Mouse (Mus musculus): ENCODE data around the gene Klf2.
A peak's percentile ranks its signal among the peaks of the same experiment; 100 is the strongest.

Gene Klf2

DNA sequence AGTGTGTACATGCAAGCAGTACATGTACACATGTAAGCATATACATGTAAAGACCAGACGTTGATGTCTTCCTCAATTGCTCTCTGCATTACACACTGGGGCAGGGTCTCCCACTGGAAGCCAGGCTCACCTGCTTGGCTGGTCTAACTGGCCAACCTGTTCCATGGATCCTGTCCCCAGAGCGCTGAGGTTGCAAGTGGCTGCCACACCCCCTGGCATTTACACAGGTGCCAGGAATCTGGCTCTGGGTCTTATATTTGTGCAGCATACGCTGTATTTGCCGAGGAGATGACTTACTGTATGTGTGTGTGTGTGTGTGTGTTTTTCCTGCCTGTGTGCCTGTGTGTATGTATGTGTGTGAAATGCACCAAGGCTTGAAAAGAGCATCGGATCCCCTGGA, 11.9 kb upstream of the Klf2 start:
- no peak for DNase-seq

GRCm38 (mm10) chr8:72308276-72308675, 10.6 kb upstream of the Klf2 start:
- DNase-seq: peak; percentile 77

DNA sequence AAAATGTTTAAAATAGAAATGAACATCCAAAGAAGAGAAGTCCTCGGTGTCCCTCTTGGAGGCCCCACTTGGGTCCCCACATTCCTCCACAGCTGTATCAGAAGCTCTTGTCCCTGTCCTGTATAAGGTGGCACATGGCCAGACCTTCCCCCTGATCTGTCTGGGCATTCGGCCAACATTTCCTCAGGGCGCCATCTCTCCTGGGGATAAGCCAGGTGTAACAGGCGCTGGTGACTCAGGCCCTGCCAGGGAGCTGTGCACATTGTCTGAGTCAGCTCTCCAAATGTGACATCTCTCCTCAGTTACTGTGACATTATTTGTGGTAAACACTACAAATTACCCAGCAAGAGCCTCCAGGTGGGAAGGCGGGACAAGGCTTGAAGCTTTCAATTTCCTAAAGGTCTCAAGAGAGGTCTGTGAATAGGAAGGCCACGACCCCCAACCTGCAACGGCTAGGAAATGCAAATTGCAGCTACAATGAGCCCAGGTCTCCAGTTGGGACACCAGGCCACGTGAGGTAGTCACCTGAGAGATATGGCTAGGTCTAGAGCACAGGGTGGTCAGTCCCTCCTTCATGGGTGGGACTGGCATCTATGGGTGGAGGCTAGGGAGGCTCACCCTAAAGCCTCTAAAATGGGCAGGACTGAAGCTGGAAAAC, 7.9 kb upstream of the Klf2 start:
- peak; percentile 84 for DNase-seq

- no peak for DNase-seq
These were observed 5.8 kb upstream of the Klf2 start for GRCm38 (mm10) chr8:72312926-72313518.

- DNase-seq: no peak
These were observed 2.7 kb upstream of the Klf2 start for GRCm38 (mm10) chr8:72316053-72316695.

DNA sequence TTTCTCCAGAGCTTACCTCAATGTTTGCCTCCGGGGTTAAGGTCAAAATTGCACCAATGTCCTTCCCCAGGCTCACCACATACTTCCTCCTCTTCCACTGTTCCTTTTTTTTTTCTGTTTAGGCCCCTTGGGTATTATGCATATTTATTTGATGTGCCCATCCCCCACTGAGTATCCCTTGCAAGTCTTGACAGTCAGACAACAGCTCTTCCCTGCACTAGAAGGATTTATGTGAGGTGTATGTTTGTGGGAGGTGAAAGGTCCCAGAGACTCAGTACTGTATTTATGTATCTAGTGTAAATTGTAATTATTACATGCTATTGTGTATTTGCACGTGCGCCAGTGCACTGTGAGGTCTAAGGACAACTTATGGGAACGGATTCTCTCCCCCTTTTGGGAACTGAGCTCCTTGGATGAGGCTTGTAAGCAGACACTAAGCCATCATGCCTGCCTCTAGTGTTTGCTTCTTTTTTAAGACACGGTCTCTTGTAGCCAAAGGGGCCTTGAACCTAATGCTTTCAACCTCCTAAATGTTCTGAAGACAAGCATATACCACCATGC, 1.0 kb upstream of the Klf2 start:
- no peak for DNase-seq

GRCm38 (mm10) chr8:72319397-72319796, 564 bp downstream of the Klf2 start:
- DNase-seq: peak; percentile 64

GRCm38 (mm10) chr8:72319921-72320802, 1.3 kb downstream of the Klf2 start:
- DNase-seq: peak; percentile 46

DNA sequence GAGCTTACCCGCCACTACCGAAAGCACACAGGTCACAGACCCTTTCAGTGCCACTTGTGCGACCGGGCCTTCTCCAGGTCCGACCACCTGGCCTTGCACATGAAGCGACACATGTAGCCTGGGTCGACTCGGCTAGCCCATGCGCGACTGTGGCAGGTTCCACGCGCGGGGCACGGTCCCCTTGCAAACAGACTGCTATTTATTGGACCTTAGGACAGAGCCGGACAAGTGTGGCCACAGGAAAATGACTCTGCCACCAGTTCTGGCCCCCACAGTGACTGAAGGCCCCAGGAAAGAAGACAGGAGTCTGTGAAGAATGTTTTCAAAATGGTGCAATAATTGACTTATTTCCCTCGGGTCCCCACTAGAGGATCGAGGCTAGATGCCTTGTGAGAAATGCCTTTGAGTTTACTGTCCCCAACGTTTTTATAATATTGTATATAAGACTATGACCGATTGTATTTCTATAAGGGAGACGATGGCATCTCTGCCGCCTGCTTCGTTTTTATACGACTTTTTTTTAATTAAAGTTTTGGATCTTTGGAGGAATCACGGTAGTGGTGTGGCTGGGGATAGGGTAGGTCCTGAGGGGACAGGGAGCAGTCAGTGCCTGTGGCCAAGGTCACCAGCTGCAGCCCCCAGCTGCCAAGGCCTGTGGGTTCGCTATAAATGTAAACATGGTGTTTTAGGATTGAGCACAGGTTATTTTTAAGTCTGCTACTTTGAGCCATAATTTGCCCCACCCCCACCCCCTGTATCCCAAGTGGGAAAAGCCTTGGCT, 2.2 kb downstream of the Klf2 start:
- peak; percentile 20 for DNase-seq

- no peak for DNase-seq
These were observed 3.0 kb downstream of the Klf2 start for GRCm38 (mm10) chr8:72321635-72322441.

GRCm38 (mm10) chr8:72322471-72322889, 3.6 kb downstream of the Klf2 start:
- no peak for DNase-seq

DNA sequence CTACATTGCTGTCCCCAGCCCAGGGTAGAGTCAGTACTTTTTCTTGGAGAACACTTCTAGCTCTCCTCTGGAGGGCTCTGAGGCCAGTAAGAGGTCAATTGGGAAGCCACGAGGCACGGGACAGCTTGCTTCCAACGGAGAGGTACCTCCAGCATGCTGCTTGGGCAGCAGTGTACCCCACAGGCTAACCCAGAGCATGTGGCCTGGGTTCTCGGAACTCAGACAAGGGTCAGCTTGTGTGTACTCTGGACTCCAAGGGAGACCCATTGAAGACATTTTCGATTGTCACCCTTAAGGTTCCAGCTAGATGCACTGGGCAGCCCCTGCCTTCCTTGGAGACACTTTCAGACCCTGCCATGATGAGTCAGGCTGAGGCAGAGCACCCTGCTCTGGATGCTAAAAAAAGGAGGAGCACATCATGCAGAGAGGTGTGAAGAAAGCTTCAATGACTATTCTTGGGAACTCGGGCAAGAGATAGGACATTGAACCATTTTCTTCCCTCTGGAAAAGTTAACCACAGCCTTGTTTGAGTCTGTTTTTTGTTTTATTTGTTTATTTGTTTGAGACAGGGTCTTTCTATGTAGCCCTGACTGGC, 4.4 kb downstream of the Klf2 start:
- DNase-seq: no peak

DNA sequence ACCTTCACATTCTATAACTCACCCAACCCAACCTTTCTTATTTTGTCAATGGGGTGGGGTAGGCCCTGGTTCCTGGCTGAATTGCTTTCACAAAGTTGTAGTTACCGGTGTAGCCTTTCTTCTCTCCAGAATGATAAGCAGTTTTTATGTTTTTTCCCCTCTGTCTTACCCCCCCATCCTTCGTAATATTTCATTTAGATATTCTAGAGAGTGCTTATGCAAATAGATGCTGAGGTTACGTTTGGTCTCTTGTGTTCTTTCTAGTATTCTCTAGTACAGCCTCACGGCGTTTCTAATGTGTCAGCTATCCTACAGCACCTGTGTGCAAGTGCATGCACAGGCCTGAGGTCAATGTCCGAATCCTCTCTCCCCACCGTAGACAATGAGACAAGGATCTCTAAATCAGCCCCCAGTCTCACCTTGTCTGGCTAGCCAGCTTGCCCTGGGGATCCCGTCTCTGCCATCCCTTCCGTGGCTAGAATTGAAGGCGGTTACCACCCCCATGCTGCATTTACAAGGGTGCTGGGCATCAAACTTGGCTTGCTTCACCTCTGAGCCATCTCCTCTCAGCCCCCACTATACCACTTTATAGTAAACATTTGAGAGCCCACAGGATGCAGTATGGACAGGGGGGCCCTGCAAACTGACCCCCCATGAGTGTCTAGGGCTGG, 5.3 kb downstream of the Klf2 start:
- DNase-seq: no peak

DNA sequence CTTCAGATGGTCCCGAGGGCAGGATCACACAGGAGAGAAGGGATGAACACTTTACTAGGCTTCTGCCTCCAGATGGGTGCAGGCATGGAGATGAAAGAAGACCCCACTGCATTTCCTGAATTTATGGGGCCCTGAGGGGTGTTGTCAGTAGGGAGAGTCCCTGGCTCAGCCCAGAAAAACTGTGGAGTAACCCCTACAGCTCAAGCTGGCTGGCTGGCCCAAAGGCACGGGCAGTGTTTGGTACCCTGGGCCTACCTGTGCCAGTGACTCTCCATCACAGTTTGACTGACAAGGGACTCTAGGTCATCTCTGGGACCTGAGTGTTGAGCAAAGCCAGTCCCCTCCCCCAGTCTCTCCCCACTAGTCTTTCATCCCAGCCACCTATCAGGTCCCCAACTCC, 5.9 kb downstream of the Klf2 start:
- DNase-seq: no peak

DNA sequence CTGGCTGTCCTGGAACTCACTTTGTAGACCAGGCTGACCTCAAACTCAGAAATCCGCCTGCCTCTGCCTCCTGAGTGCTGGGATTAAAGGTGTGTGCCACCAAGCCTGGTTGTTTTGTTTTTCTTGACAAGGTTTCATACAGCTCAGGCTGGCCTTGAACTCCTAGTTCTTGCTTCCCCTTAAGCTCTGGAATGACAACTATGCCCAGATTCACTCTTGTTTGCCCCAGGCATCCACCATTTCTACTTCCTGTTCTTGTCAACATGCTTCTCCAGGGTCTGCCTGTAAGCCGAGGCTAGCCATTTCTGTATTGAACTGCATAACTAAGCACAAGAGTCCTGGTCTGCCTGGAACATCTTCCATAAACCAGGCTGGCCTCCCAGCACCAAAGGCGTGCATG, 10.3 kb downstream of the Klf2 start:
- DNase-seq: no peak

GRCm38 (mm10) chr8:72330806-72331516, 12.1 kb downstream of the Klf2 start:
- no peak for DNase-seq

DNA sequence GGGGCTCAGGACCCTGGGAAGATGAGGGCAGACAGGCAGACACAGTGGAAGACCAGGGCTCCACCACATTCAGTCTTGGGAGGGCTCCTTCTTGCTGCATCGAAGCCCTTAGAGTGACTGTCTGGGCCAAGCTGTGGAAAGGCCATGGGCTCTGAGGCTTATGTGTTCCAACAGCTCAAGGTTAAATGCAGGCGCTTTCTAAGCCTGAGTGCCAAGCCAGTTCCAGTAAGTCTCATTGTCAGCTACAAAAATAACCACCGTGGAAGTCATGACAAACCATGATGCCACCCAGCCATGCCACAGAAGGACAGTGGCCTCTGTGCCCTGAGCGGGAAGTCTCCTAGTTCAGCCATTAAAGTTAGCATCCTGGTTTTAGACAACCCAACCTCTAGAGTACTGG, 12.8 kb downstream of the Klf2 start:
- DNase-seq: no peak

DNA sequence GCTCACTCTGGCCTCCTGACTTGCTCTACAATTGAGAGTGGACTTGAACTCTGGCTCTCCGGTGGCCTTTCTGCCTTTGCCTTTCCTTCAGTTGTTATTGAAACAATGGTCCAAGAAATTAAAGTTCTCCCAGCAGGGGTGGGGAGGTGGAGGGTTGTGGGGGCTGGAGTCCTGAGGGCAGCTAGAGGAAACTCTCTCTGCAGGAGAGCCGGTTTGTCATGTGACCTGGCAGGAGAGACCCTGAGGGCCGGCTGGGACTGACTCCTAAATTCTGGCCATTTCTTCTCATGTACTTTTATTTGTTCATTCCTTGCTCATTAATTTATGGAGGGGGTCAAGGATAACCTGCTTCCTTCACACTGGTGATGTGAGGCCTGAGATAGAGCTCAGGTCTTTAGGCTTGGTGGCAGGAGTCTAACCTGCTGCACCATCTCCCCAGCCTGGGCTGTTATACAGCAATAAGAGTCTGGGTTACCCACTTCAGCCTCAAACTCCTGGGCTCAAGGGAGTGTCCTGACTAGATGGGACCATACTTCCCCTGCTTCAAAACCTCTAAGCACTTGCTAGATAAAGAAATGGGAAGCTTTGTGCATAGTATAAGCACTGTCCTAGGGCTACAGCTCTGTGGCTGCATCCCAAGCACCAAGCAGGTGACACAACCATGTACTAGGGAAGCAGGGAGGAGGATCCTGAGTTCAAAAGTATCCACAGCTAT, 14.8 kb downstream of the Klf2 start:
- no peak for DNase-seq

DNA sequence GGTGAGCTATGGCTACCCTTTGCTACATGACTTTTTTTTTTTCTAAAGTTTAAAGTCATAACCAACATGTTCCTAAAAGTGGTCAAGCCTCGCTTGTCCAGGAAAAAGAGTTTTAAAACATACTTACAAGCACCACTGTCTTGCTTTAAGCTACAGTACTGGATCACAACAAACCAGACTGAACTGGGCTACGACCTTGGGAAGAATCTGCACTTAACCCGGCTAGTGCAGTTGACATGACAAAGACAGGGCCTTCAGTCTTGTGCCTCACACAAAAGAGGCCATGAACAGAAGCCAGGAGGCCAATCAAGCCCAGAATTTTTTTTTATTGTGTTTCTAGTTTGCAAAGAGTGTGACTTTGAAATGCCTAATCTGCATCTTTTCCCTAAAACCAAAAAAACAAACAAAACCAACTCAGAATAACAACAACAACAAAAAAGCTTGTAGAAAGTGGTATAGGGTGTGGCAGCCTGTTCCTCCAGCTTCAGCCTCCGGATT, 15.4 kb downstream of the Klf2 start:
- no peak for DNase-seq
